Mouse (Mus musculus): ENCODE results near the gene Cacng2. TPM values are rescaled to one million over a fixed set of nuclear protein-coding genes. Genes with fewer than 3 reads are reported as not detected.

Cacng2 gene
- polyA plus RNA-seq, 1 experiment from 2014 or later, result 0.22 TPM

DNA sequence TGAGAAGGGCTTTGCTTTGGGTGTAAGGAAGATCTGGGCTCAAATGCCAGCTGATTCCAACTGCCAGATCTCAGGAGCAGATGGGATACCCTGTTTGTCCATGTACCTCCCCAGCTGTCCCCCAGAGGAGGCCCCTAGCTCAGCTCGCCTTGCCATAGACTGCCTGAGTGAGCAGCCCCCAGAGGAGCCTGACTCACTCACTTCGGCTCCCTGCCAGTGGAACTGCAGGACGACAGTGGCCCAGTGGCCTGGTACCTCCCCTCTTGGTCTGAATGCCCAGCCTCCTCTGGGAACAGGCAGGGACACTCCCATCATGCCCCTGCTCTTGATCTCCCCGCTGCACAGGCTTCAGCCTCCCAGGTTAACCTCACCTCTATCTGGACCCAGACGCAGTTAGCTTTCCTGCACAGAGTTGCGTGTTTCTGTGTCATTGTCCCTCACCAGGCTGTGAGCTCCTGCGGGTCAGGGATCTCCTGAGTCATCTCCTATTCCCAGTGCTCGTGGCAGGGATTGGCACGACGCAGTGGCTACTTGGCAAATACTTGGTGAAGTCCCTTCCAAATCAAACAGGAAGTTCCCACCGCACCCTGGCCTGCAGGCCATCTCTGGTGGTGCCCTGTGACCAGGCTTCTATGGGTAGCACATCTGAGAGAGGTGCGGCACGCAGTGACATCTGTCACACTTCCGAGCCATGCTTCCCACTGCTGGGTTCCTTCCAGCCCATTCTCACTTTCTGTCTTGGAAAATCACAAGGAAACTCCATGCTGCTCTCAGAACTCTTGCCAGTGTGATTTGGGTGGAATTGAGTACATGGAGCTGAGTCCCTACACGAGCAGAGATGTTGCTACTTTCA, 40.8 kb downstream of the Cacng2 start:
- Histone ChIP-seq H3K27me3 (ENCODE audit: low read depth, poor library complexity, severe bottlenecking) (no peaks in the 10 kb centered on the region), H3K36me3 (no peaks in the 10 kb centered on the region), H3K4me1 (peaks cover 28% of the 10 kb centered on the region), H3K27ac (replicated peaks) (no peak overlapping the region), H3K4me3 (no peak overlapping the region), H3K9me3 (replicated peaks) (no peaks in the 10 kb centered on the region)
- WGBS, result 69% methylated on average over 15 of the region's 15 CpGs
- no peak for DNase-seq (ENCODE audit: low spot score)

DNA sequence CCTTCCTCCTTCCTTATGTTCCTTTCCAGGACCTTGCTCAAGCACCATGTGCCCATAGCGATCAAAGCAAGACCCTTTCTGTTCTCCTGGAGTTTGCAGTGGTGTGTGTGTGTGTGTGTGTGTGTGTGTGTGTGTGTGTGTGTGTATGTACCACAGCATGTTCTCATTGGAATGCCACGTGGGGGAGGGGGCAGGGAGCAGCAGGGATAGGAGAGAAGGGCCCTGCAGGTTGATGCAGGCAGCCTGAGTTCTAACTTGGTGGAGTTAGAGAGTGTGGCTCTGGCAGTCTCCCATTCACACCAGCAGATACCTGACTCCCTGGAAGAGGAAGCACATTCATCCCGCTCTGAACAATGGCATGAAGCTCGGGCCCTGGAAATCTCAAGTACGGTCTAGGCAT, 41.6 kb downstream of the Cacng2 start:
- H3K4me1 ChIP-seq, result peaks cover 24% of the 10 kb centered on the region
- no peaks in the 10 kb centered on the region for H3K27me3 ChIP-seq (ENCODE audit: low read depth, poor library complexity, severe bottlenecking)
- WGBS, result 75% methylated on average over 5 of the region's 5 CpGs
- no peak overlapping the region for H3K27ac ChIP-seq (replicated peaks)
- no peak overlapping the region for H3K4me3 ChIP-seq
- no peaks in the 10 kb centered on the region for H3K36me3 ChIP-seq
- no peak for DNase-seq (ENCODE audit: low spot score)
- H3K9me3 ChIP-seq (replicated peaks), result no peaks in the 10 kb centered on the region

DNA sequence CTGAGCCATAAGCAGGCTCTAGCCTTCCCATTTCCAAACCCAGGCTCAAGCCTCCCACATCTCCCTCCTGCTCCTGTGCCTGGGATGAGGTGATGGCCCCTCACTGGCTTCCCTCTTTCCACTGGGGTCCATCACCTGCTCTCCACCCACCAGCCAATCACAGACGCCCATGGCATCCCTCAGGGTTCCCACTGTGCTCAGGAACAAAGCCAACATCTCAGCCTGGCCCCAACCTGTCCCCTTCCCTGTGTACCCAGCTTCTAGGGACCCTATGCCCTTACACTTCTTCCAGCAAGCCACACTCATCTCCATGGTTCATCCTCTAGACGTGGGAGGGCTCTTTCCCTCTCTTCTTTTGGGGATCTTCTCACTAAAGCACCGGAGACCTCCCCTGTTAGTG, 43.9 kb downstream of the Cacng2 start:
- no peaks in the 10 kb centered on the region for H3K27me3 ChIP-seq (ENCODE audit: low read depth, poor library complexity, severe bottlenecking)
- no peak overlapping the region for H3K27ac ChIP-seq (replicated peaks)
- H3K4me3 ChIP-seq, result no peak overlapping the region
- WGBS, result 53% methylated on average over 3 of the region's 3 CpGs
- H3K9me3 ChIP-seq (replicated peaks), result no peaks in the 10 kb centered on the region
- H3K36me3 ChIP-seq, result no peaks in the 10 kb centered on the region
- DNase-seq (ENCODE audit: low spot score), result no peak
- peaks cover 6% of the 10 kb centered on the region for H3K4me1 ChIP-seq

DNA sequence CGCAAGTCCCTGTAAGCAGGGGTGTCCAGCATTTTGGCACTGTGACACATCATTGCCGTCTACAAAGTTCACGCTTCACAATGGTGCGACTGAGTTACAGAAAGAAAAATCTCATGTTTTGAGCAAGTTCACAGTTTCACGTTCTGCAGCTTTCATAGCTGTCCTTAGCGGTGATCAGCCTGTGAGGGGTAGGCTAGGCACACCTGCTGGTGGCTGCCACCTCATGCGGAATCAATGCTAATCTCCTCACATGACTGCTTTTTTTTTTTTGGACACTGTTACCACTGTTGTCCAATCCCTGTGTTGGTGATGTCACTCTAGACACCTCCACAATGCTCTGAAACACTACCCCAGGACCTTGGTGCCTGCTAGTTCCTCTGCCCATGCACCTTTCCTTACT, 46.7 kb downstream of the Cacng2 start:
- Histone ChIP-seq H3K36me3 (no peaks in the 10 kb centered on the region), H3K9me3 (replicated peaks) (no peaks in the 10 kb centered on the region), H3K27me3 (ENCODE audit: low read depth, poor library complexity, severe bottlenecking) (no peaks in the 10 kb centered on the region), H3K27ac (replicated peaks) (no peak overlapping the region), H3K4me1 (peaks cover 6% of the 10 kb centered on the region), H3K4me3 (no peak overlapping the region)
- no peak for DNase-seq (ENCODE audit: low spot score)
- 86% methylated on average over 7 of the region's 7 CpGs for whole genome bisulfite sequencing

DNA sequence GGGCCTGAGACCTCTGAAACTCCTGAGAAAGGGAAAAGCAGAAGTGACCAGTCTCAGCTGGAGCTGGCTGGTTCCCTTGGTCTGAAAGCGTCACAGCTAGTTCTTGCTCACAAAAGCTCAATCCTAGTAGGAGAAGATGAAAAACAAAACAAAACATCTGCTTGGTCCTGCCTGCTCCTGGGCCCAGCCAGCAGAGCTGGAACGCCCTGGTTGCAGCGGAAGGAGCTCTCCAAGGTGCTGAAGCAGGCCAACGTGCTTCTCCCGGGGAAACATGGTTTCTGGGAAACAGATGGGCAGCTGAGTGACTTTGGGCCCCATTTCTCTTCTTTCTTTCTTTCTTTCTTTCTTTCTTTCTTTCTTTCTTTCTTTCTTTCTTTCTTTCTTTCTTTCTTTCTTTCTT, 53.4 kb downstream of the Cacng2 start:
- Histone ChIP-seq H3K4me3 (no peak overlapping the region), H3K4me1 (peaks cover 22% of the 10 kb centered on the region), H3K27ac (replicated peaks) (no peak overlapping the region), H3K27me3 (ENCODE audit: low read depth, poor library complexity, severe bottlenecking) (no peaks in the 10 kb centered on the region), H3K36me3 (no peaks in the 10 kb centered on the region), H3K9me3 (replicated peaks) (no peaks in the 10 kb centered on the region)
- 2% methylated on average over 5 of the region's 5 CpGs for WGBS
- DNase-seq (ENCODE audit: low spot score), result peak; percentile 73

DNA sequence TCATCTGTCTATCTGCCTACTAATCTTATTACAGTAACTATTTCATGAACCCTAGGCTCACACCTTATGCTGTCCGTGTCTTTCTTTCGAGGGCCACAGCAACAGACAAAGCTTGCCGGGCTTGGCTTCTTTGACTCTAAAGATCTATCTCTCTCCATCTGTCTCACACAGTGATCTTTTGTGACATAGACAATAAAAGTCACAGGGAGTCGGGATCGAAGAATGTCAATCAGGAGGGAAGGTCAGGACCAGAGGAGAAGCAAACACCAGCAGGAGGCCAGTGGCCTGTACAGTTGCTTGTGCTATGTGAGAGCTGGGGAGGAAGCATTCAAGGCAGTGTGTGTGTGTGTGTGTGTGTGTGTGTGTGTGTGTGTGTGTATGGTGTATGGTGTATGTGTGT, 54.3 kb downstream of the Cacng2 start:
- WGBS, result 23% methylated on average over 5 of the region's 5 CpGs
- Histone ChIP-seq H3K36me3 (no peaks in the 10 kb centered on the region), H3K9me3 (replicated peaks) (no peaks in the 10 kb centered on the region), H3K27ac (replicated peaks) (no peak overlapping the region; the same call in 1 of the 2 replicates), H3K27me3 (ENCODE audit: low read depth, poor library complexity, severe bottlenecking) (no peaks in the 10 kb centered on the region), H3K4me3 (no peak overlapping the region), H3K4me1 (peaks cover 22% of the 10 kb centered on the region)
- no peak for DNase-seq (ENCODE audit: low spot score)

DNA sequence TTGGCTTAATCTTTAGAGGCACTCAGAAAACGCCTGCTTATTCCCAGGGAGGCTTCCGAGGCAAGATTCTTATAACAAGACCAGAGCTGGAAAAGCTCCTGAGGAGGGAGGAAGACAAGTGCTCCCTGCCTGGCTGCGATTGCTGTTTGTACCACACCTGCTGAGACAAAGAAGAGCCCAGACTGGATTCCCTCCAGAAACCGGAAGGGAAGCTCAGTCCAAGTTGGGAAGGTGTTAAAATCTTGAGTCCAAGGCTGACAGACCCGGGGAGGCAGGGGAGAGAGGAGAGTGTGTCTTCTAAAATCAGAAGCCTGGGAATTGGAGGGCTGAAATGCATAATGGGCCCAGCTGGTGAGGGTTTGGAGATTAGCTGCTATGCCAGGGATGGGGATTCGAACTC, 55.5 kb downstream of the Cacng2 start:
- Histone ChIP-seq H3K36me3 (no peaks in the 10 kb centered on the region), H3K27me3 (ENCODE audit: low read depth, poor library complexity, severe bottlenecking) (no peaks in the 10 kb centered on the region), H3K27ac (replicated peaks) (no peak overlapping the region), H3K9me3 (replicated peaks) (no peaks in the 10 kb centered on the region), H3K4me3 (no peak overlapping the region), H3K4me1 (peaks cover 22% of the 10 kb centered on the region)
- DNase-seq (ENCODE audit: low spot score), result no peak
- WGBS, result 54% methylated on average over 6 of the region's 6 CpGs

DNA sequence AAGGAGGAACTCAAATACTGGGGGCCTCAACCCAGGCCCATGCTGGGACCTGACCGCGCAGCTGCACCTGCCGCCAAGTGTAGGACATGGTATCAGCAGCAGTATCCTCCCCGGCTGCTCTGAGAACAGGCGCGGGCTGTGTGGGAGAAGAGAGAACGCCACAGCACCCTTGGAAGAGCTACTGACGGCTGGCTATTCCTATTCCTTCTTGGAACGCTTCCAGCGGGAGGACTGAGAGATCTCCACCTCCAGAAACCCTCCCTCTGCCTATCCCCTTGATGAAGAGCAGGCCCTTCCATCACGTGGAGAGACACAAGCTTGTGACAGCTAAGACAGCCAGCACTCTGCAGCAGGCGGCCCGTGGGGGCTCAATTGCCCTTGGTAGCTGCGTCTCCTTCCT, 57.4 kb downstream of the Cacng2 start:
- Histone ChIP-seq H3K9me3 (replicated peaks) (no peaks in the 10 kb centered on the region), H3K4me3 (no peak overlapping the region), H3K27ac (replicated peaks) (no peak overlapping the region), H3K4me1 (peaks cover 22% of the 10 kb centered on the region), H3K27me3 (ENCODE audit: low read depth, poor library complexity, severe bottlenecking) (no peaks in the 10 kb centered on the region), H3K36me3 (no peaks in the 10 kb centered on the region)
- no peak for DNase-seq (ENCODE audit: low spot score)
- WGBS, result 77% methylated on average over 14 of the region's 14 CpGs

DNA sequence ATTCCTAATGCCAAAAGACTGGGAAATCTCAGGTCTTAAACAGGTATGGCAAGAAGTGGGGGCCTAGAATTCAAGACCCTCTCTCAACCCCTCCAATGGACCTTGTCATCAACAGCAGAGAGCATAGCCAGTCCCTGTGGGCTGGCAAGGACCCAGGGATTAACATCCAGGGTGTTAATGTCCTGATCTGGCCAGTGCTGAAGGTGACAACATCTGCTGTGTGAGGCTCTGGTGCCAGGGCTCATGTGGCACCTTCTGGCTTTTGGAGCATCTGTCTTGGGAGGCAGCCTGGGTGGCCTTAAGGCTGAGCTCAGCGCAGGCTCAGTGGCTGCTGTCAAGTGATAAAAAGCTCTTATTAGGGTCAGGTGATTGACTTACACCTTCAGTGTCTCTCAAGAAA, 62.9 kb downstream of the Cacng2 start:
- DNase-seq (ENCODE audit: low spot score), result no peak
- 81% methylated on average over 1 of the region's 1 CpGs for WGBS
- H3K27me3 ChIP-seq (ENCODE audit: low read depth, poor library complexity, severe bottlenecking), result no peaks in the 10 kb centered on the region
- no peak overlapping the region for H3K27ac ChIP-seq (replicated peaks)
- no peaks in the 10 kb centered on the region for H3K4me1 ChIP-seq
- no peaks in the 10 kb centered on the region for H3K36me3 ChIP-seq
- H3K9me3 ChIP-seq (replicated peaks), result no peaks in the 10 kb centered on the region
- H3K4me3 ChIP-seq, result no peak overlapping the region

DNA sequence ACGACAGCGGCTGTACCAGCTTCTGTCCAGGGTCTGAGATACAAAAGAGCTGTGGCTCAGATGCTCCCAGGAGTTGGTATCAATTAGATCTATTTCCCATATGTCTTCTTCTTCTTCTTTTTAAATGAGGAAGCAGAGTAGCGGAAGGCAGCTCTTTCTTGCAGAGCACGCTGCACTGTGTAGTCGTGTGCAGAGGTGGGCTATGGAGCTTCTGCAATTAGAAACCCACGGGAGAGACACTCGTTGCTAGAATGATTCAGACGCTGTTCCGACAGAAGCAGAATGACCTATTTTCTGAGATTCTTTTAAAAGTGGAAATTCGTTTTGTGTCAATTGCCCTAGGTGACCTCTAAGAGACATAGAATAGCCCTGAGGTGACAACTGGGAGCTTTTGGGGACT, 69.1 kb downstream of the Cacng2 start:
- Histone ChIP-seq H3K27me3 (ENCODE audit: low read depth, poor library complexity, severe bottlenecking) (no peaks in the 10 kb centered on the region), H3K9me3 (replicated peaks) (no peaks in the 10 kb centered on the region), H3K4me3 (no peak overlapping the region), H3K36me3 (no peaks in the 10 kb centered on the region), H3K4me1 (no peaks in the 10 kb centered on the region), H3K27ac (replicated peaks) (no peak overlapping the region)
- DNase-seq (ENCODE audit: low spot score), result no peak
- WGBS, result 88% methylated on average over 10 of the region's 10 CpGs

DNA sequence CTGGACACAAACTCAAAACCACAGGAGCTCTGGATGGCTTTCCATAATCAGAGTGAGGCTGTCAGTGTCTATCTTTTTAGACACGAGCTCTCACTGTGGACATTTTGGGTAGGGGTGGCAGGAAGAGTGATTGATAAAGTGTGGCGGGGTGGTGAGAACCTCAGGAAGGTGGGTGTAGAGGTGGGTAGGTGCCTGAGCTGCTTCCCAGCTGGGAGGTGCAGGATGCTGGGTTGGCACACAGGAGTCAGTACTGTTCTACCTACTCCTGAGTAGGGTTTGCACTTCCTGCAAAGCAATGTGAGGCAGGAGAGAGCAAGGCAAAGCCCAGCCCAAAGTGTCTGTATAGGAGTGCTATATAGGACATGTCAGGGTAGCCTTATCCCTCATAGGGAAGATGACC, 69.9 kb downstream of the Cacng2 start:
- no peak overlapping the region for H3K4me3 ChIP-seq

DNA sequence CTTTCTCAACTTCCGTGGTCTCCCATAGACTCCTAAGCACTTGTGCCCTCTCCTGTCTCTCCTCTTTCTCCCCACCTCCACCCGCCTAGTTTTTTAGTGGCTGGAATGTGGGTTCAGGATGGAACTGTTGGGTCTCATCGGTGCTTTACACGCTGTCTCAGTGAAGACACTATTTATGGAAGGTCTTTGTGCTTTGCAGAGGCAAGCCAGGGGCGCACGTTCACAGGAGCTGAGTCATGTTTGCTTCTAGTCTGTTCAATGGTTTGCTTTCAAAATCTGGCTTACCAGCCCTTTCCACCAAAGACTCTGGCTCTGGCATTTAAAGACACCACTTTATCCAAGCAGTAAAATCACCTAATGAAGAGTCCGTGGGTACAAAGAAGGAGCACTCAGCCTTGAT, 74.0 kb downstream of the Cacng2 start:
- H3K4me1 ChIP-seq, result no peaks in the 10 kb centered on the region
- DNase-seq (ENCODE audit: low spot score), result no peak
- no peak overlapping the region for H3K27ac ChIP-seq (replicated peaks)
- H3K27me3 ChIP-seq (ENCODE audit: low read depth, poor library complexity, severe bottlenecking), result no peaks in the 10 kb centered on the region
- WGBS, result 74% methylated on average over 7 of the region's 7 CpGs
- H3K9me3 ChIP-seq (replicated peaks), result no peaks in the 10 kb centered on the region
- H3K4me3 ChIP-seq, result no peak overlapping the region
- no peaks in the 10 kb centered on the region for H3K36me3 ChIP-seq

More for the DNA sequence above, 69.9 kb downstream of the Cacng2 start:
- DNase-seq (ENCODE audit: low spot score), result no peak
- Histone ChIP-seq H3K27ac (replicated peaks) (no peak overlapping the region), H3K4me1 (no peaks in the 10 kb centered on the region), H3K27me3 (ENCODE audit: low read depth, poor library complexity, severe bottlenecking) (no peaks in the 10 kb centered on the region), H3K36me3 (no peaks in the 10 kb centered on the region), H3K9me3 (replicated peaks) (no peaks in the 10 kb centered on the region)
- WGBS, result 80% methylated on average over 2 of the region's 2 CpGs

DNA sequence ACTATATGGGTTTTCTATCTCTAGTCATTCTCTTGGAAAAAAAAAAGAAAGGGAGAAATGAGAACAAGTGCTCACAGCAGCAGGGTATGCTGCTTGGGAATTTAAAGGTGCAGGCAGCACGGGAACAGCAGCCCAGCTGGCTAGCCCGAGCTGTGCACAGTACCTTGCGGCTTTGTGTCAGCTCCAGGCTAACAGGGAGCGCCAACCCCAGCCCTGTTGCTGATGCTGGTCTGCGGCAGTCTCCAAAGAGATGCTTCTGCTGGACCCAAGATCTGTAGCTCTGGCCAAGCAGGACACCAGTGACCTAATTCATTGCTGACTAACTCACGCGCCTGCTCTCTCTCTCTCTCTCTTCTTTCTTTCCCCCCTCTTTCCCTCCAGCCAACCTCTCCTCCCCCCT, 74.5 kb downstream of the Cacng2 start:
- DNase-seq (ENCODE audit: low spot score), result no peak
- no peak overlapping the region for H3K27ac ChIP-seq (replicated peaks)
- no peaks in the 10 kb centered on the region for H3K27me3 ChIP-seq (ENCODE audit: low read depth, poor library complexity, severe bottlenecking)
- 70% methylated on average over 7 of the region's 7 CpGs for WGBS
- H3K9me3 ChIP-seq (replicated peaks), result no peaks in the 10 kb centered on the region
- H3K4me3 ChIP-seq, result no peak overlapping the region
- H3K36me3 ChIP-seq, result no peaks in the 10 kb centered on the region
- H3K4me1 ChIP-seq, result no peaks in the 10 kb centered on the region
